In the genomic region with DNA sequence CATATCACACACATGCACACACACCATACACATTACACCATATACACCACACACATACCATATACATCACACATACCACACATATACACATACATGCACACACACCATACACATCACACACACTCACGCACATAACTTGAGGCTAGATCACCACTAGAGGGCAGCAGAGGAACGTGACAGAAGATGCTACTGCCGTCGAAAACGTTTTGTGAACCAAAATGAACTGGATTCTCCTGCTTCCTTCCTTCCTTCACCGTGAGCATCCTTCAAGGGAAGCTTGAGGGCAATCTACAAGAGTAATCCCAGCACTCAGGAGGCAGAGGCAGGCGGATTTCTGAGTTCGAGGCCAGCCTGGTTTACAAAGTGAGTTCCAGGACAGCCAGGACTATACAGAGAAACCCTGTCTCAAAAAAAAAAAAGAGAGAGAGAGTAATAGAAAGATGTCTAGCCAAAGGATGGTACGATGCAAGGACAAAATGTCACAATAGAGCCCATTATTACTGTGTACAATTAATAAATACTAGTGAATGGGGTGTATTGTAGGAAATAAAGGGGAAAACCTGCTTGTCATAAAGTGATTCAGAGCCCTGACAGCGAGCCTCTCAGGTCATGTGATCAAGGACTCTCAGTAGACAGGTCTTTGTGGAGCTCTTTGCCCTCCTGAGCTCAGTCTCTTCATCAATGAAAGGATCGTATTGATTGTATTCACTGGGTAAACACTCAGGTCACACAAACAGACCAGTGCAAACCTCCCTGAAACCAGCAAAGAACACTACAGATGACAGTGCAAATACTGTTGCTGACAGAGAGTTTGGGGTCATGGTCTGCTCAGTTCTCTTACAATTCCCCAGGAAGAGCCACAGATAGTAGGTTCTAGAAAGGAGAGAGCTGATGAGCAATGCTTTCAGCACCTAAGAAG, we compare ENCODE assay signal across 8 mouse cellular contexts.
DNase-seq lines count a peak whose midpoint lies in the region; ATAC-seq and TF ChIP-seq lines count a peak whose summit lies in the region.

No protein-coding gene starts in this region.

- DNase-seq in 416B (ENCODE audit: low read depth) = peak; percentile 90
- peak; percentile 31 for DNase-seq in adrenal gland, adult 8-10 months
- DNase-seq in embryonic facial prominence, embryonic 10.5 days (ENCODE audit: low spot score) = peak; percentile 81
- DNase-seq in heart, adult 2 months = peak; percentile 48 to 59
- peak; percentile 79 for DNase-seq in kidney, adult 9 months
- DNase-seq in limb, embryonic 14.5 days (ENCODE audit: low spot score) = peak; percentile 91
- peak; percentile 51 to 71 for DNase-seq in spleen, postnatal 36 days (ENCODE audit: low spot score in 2 of 2)

- ATAC-seq in limb, embryonic 14.5 days (ENCODE audit: low FRiP score, low read depth) = 0 out of 2 replicates have a peak, but pooled peaks have one; percentile 68
- peak; percentile 85 for ATAC-seq in midbrain, embryonic 15.5 days (replicated peaks)

- H3K4me1 ChIP-seq in embryonic facial prominence, embryonic 10.5 days = peaks cover 6% of the 10 kb centered on the region; the same call in 1 of the 2 replicates
- H3K4me1 ChIP-seq in heart, adult 2 months (ENCODE audit: control insufficient read depth, insufficient read depth, low read length) = peaks cover 3% of the 10 kb centered on the region
- H3K4me1 ChIP-seq in limb, embryonic 14.5 days (ENCODE audit: control insufficient read depth, insufficient read depth, low read length) = no peaks in the 10 kb centered on the region
- no peaks in the 10 kb centered on the region for H3K4me1 ChIP-seq in midbrain, embryonic 15.5 days

- no peaks in the 10 kb centered on the region for H3K36me3 ChIP-seq in embryonic facial prominence, embryonic 10.5 days (replicated peaks)
- H3K36me3 ChIP-seq in heart, adult 2 months (ENCODE audit: control insufficient read depth, insufficient read depth, low read length) = no peaks in the 10 kb centered on the region
- H3K36me3 ChIP-seq in limb, embryonic 14.5 days (ENCODE audit: control insufficient read depth, insufficient read depth, low read length) = no peaks in the 10 kb centered on the region
- no peaks in the 10 kb centered on the region for H3K36me3 ChIP-seq in midbrain, embryonic 15.5 days (replicated peaks)

- no peak for TF ChIP-seq POLR2A in heart, adult 2 months (IDR thresholded peaks at IDR 0.05; ENCODE audit: insufficient read depth, low read depth, low read length)
- TF ChIP-seq POLR2A in limb, embryonic 14.5 days (IDR thresholded peaks at IDR 0.05; ENCODE audit: borderline replicate concordance, extremely low read depth, insufficient read depth, insufficient read length) = no peak

- peak; percentile 95 for TF ChIP-seq EP300 in heart, adult 2 months (IDR thresholded peaks at IDR 0.05; ENCODE audit: insufficient read depth, low read depth, low read length)

- TF ChIP-seq CTCF in heart, adult 2 months (IDR thresholded peaks at IDR 0.05) = peak; percentile 89

- no peak overlapping the region for H3K27ac ChIP-seq in embryonic facial prominence, embryonic 10.5 days (replicated peaks)
- no peak overlapping the region for H3K27ac ChIP-seq in heart, adult 2 months
- H3K27ac ChIP-seq in limb, embryonic 14.5 days (replicated peaks; ENCODE audit: low read depth, low read length) = no peak overlapping the region
- H3K27ac ChIP-seq in midbrain, embryonic 15.5 days = no peak overlapping the region

- H3K79me2 ChIP-seq in heart, adult 2 months (replicated peaks; ENCODE audit: control insufficient read depth, insufficient read depth, low read length) = no peaks in the 10 kb centered on the region

- intact Hi-C loops in heart, adult 2 months (cut with DNase I) = loop anchor here (1.0 to 10.0 kb wide), 5 partner anchors 46 to 356 kb away; no protein-coding TSS in a partner anchor

- no peaks in the 10 kb centered on the region for H3K9me3 ChIP-seq in embryonic facial prominence, embryonic 10.5 days
- no peaks in the 10 kb centered on the region for H3K9me3 ChIP-seq in limb, embryonic 14.5 days (ENCODE audit: control insufficient read depth, low read length)
- no peaks in the 10 kb centered on the region for H3K9me3 ChIP-seq in midbrain, embryonic 15.5 days

- no peak overlapping the region for H3K4me3 ChIP-seq in embryonic facial prominence, embryonic 10.5 days
- no peak overlapping the region for H3K4me3 ChIP-seq in heart, adult 2 months
- no peak overlapping the region for H3K4me3 ChIP-seq in limb, embryonic 14.5 days (replicated peaks; ENCODE audit: low read length)
- H3K4me3 ChIP-seq in midbrain, embryonic 15.5 days = no peak overlapping the region

- H3K4me2 ChIP-seq in limb, embryonic 14.5 days (replicated peaks; ENCODE audit: low read depth, low read length, severe bottlenecking) = no peak overlapping the region
- no peak overlapping the region for H3K4me2 ChIP-seq in midbrain, embryonic 15.5 days

- no peak overlapping the region for H3K9ac ChIP-seq in heart, adult 2 months (ENCODE audit: low read depth, low read length)
- H3K9ac ChIP-seq in limb, embryonic 14.5 days (ENCODE audit: low read depth, low read length, severe bottlenecking) = no peak overlapping the region
- H3K9ac ChIP-seq in midbrain, embryonic 15.5 days = no peak overlapping the region

- 0 out of 2 replicates have a peak, but pooled peaks cover 6% of the 10 kb centered on the region for H3K27me3 ChIP-seq in embryonic facial prominence, embryonic 10.5 days (replicated peaks; ENCODE audit: low read depth, poor library complexity, severe bottlenecking)
- peaks cover 1% of the 10 kb centered on the region; the same call in 1 of the 2 replicates for H3K27me3 ChIP-seq in heart, adult 2 months (ENCODE audit: control insufficient read depth, insufficient read depth, low read length)
- H3K27me3 ChIP-seq in limb, embryonic 14.5 days (ENCODE audit: control insufficient read depth, insufficient read depth, low read length) = no peaks in the 10 kb centered on the region
- no peaks in the 10 kb centered on the region for H3K27me3 ChIP-seq in midbrain, embryonic 15.5 days (replicated peaks)

- WGBS in embryonic facial prominence, embryonic 10.5 days = 29% methylated on average over 11 of the region's 11 CpGs
- 21% methylated on average over 11 of the region's 11 CpGs for WGBS in heart, adult 2 months
- WGBS in limb, embryonic 14.5 days = 30% methylated on average over 11 of the region's 11 CpGs
- WGBS in midbrain, embryonic 15.5 days = 26% methylated on average over 11 of the region's 11 CpGs

Comparison
In these comparisons a context has a peak if more than half of its experiments do, and no peak if none do; other contexts are left out.
1. DNase-seq: peak in every context shown above with its lines; median percentile 91 in limb, embryonic 14.5 days; 90 in 416B; 81 in embryonic facial prominence, embryonic 10.5 days; 79 in kidney, adult 9 months; 61 in spleen, postnatal 36 days; 54 in heart, adult 2 months; 31 in adrenal gland, adult 8-10 months.